Mouse (Mus musculus) thymus, adult 2 months (tissue): ENCODE data around the gene Hlf.

ENCODE experiments used
- CTCF ChIP-seq: fragments of 200-500 bp; IDR thresholded peaks from 2 replicates; pipeline ENCODE4 v1.5.1; 2012; ENCODE audit warnings: mild to moderate bottlenecking, control low read depth, low read length, moderate library complexity, borderline replicate concordance; ENCODE audit not compliant: control insufficient read depth, poor library complexity, insufficient read depth; ENCODE audit errors: extremely low read depth
- POLR2A ChIP-seq: fragments of 200-500 bp; IDR thresholded peaks from 2 replicates; pipeline ENCODE4 v1.6.1; 2012; ENCODE audit warnings: mild to moderate bottlenecking, low read length, control low read depth, moderate library complexity; ENCODE audit not compliant: control insufficient read depth, poor library complexity, insufficient read depth; ENCODE audit errors: extremely low read depth

GRCm38 (mm10) chr11:90390817-90391173 is at the start of gene Hlf:
- TF ChIP-seq POLR2A: no peak
- TF ChIP-seq CTCF: no peak; the same call in 1 of the 2 replicates
